Mouse (Mus musculus) spleen, postnatal 36 days (tissue): Measurements from ENCODE around the gene Rad9b.

Source experiments
- DNase-seq, 2 experiments: peaks; one replicate each; pipeline ENCODE4 v3.0.0; 2022; ENCODE audit warnings: low spot score in 2 of 2, mixed read lengths in 1 of 2

The Rad9b gene

DNA sequence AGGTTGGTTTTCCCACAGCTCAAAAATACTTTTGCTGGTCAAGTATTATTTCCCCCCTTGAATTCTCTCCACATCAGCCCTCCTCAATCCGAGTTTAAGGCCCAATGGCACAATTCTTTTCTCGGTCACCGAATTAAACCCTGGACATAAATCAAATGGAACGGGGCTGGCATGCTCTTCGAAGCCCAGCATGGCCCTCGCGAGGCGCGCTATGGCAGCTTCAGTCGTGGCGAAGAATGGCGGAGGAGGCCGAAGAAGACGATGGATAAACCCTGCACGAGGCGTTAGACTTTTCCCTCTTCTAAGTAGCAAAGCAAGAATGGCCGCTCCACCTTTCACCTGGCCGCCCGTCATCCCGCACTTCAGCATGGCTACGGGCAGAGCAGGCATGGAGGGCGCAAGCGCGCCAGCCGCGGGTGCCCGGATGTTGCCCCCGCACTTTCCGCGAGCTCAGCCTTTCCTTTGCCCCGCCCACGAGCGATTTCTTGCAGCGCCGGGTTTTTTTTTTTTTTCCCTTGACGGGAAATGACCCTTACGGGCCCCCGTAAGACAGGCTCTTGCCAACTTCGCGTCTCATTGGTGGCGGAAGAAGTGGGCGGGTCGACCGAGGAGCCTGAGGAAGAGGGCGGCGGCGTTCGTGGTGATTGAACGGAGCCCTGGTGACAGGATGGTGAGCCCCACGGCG is at the start of gene Rad9b, which contains the start of gene Vps29:
TSS of gene Rad9b (minus strand) at position 427 of the 685 bp plus-strand sequence.
TSS of gene Vps29 (plus strand) at position 563 of the 685 bp plus-strand sequence.
- DNase-seq: peak; percentile 97 to 99

DNA sequence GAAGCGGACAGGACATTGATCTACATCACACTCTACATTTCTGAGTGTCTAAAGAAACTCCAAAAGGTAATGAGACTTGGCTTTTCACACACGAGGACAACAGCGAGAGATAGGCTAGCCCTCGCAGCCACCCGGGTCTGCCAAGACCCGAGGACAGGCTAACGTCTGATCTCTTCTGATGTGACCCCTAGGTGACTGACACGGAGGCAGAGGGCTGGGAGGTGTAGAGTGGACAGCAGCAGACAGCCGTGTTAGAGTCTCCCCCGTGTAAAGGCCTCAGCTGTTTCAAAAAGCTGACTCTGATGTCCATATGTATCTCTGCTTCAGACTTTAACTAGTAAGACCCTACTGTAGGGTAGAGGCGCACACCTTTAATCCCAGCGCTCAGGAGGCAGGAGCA is 49.3 kb upstream of the Rad9b start:
- DNase-seq: no peak

DNA sequence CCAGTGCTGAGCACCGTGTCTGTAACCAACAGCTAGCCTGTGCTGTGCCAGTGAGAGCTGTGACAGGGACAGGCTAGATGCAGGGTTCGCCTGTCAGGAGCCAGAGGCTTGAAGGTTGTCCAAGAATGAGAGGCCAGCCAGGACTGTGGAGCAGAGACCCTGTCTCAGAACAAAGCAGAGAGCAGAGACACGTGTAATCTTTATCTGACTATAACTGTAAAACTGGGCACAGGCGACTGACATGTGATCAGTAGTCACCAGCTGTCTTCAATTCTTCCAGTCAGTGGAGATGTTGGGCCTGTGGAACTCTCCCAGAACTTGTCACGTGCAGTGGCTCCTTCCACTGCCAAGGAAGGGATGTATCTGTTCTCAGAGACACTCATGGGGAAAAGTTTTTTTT is 48.7 kb upstream of the Rad9b start:
- no peak for DNase-seq

DNA sequence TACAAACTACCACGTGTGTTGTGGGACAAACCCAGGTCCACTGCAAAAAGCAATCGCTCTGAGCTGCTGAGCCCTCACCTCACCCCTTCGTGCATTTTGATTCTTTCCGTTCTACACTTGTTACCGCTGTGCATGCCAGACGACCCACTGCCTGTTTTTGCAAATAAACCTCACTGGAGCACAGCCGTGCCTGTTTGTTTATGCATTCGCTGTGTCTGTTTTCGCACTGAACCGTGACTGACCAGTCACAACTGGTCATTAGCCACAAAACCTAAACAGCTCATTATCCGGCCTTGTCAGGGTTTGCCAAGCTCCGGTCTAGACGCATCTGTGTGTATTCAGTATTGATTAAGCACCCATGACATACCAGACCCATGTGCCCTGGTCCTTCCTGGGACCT is 48.1 kb upstream of the Rad9b start:
- DNase-seq: no peak

DNA sequence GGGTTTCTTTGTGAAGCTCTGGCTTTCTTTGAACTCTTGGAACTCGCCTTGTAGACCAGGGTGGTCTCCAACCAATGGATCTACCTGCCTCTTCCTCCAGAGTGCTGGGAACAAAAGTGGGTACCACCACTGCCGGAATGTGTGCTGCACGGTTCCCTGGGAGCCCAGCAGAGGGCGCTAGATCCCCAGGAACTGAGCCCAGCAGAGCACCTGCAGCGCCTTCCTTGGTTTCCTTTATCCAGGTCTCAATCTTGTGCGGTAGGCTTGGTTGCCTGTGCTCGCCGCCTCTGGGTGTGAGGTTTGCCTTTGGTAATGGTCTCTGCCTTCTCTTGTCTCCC is 47.2 kb upstream of the Rad9b start:
- peak in 1 of 2 experiments; percentile 27 for DNase-seq

- peak in 1 of 2 experiments; percentile 27 for DNase-seq
Observed at GRCm38 (mm10) chr5:122400628-122401302, 46.7 kb upstream of the Rad9b start.

DNA sequence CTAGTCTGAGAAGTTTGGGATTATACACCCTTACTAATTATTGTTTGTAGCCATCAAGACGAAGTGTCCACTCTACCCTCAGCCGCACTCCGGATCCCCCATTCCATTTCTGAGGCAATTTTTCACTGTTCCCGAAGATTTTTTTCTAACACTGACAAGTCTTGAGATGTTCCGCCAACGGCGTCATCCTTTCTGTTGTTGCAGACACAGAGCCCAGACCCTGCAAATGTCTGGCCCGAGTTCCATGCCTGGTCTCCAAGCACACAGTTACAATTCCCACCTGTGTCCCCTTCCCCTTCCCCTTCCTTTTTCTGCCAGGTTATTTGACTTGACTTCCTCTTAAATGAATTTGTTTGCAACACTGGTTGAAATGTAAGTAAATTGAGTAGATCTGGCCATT is 45.8 kb upstream of the Rad9b start:
- DNase-seq: no peak

DNA sequence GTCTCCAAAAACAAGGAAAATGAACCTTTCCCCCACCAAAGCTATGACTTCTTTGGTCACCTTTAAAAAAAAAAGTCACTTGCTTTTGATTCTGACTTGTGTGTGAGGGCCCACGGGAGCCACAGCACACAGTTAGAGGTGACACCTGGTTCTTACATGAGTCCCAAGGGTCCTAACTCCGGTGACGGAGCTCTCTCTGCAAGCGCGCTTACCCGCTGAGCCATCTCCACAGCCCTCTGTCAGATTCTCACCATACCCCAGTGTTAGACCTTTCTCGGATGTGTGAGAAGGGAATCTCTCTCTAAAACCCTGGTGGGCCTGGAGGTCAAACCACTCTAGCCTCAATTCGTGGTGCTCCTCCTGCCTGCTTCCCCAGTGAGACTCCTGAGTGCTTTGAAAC is 43.5 kb upstream of the Rad9b start:
- DNase-seq: peak; percentile 43 to 52

DNA sequence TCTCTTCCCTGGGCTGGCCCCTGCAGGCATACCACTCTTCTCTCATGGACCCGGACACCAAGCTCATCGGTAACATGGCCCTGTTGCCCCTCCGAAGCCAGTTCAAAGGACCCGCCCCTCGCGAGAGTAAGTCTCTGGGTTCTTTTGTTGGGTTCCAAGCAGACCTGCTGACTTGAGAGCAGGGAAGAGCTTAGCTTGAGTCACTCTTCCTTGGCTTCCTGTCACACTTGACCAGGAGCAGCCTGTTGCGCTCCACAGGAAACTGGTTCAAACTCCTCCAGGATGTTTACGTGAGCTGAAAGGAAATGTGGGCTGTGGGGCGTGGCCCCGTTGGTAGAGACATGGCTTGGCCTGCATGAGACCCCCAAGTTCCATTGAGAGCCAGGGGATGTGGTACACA is 42.8 kb upstream of the Rad9b start:
- DNase-seq: peak; percentile 42 to 47

DNA sequence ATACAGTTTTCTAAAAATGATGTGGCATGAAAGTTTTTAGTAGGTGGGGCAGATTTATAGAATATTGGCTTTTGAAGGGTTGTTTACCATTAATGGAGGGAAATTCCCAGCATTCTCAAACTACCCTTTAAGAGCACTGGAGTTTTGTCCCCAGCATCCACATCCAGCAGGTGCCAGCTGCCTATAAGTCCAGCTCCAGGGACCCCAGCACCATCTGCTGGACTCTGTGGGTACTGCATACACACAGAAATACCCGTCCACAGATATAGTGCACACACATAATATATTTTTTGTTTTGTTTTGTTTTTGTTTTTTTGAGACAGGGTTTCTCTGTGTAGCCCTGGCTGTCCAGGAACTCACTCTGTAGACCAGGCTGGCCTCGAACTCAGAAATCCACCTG is 39.9 kb upstream of the Rad9b start:
- DNase-seq: peak; percentile 64 to 67

GRCm38 (mm10) chr5:122392227-122393004 is 38.4 kb upstream of the Rad9b start:
- DNase-seq: peak; percentile 35 to 50

GRCm38 (mm10) chr5:122391786-122392180 is 37.8 kb upstream of the Rad9b start, which contains the start of gene Arpc3:
Gene Arpc3, plus strand, starts transcription at chr5:122391878.
- DNase-seq: peak; percentile 86 to 90

- no peak for DNase-seq
Observed at GRCm38 (mm10) chr5:122391178-122391785, 37.2 kb upstream of the Rad9b start.

DNA sequence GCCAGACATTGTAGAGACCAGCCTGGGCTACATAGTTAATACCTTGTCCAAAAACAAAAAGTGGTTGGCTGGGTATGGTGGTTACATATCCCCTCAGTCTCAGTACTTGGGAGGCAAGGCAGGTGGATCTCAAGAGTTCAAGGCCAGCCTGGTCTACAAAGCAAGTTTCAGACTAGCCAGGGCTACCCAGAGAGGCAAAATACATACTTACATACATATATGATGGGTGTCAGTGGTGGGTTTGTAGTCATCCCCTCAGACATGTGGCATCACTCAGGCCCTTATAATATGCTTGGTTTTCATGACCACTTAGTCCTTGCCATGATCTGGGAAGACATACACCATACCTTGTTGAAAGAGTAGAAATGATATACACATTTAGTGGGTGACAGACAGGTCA is 36.6 kb upstream of the Rad9b start:
- no peak for DNase-seq

GRCm38 (mm10) chr5:122390006-122390405 is 36.0 kb upstream of the Rad9b start:
- DNase-seq: no peak

DNA sequence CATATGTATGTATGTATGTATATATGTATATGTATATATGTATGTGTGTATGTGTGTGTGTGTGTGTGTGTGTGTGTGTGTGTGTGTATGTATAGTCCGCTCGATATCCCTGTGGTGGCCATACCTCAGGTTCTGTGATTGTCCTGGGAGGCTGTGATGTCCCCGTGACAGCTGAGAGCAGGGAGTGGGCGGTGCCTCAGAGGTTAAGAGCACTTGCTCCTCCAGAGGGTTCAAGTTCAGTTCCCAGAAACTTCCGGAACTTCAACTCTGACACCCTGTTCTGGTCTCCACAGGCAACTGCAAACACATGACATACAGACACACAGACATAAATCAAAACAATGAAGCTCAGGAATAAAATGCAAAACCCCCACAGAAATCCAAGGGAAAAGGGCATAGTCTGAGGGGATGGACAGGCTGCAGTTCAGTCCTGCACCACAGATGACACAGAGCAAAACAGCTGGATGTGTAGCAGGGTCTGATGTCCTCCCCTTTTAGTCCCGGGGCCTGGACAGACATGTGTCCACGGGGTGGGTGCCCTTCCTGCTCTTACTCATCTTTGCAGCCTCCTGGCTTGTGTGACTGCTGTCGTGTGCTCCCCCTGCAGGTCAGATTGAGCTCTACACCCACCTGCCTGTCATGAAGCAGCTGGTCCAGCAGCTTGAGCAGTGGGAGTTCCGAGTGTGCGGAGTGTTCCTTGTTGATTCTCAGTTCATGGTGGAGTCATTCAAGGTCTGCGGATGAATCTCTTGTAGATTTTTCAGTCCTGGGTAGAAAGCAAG is 25.5 kb upstream of the Rad9b start:
- DNase-seq: peak; percentile 58 to 66

- no peak for DNase-seq
Observed at GRCm38 (mm10) chr5:122378171-122378570, 24.1 kb upstream of the Rad9b start.

DNA sequence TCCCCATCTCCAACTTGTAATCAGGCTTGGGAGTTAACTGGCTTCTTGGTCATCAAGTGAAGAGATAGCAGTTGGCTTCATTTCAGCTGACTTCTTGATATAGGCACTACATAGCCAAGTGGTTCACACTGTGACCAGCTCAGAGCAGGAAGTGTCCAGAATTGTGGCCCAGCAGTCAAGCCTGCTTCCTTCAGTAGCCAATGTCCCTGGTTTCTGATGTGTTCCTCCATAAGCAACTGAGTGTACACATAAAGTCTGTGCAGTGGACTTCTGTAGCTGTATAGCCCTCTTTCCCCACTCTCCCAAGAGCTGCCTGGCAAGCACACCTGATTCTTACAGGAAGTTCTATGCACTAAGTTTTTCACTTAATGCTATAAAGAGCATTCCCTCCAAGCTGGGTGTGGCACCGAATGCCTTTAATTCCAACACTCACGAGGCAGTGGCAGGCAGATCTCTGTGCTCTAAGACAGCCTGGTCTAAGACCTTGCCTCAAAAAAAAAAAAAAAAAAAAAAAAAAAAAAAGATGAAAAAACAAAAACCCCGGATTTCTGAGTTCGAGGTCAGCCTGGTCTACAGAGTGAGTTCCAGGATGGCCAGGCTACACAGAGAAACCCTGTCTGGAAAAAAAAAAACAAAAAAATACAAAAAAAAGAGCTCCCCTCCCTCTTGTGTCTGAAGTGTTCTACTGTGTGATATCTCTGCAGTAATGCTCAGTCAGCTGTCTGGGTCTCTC is 23.2 kb upstream of the Rad9b start:
- no peak for DNase-seq

DNA sequence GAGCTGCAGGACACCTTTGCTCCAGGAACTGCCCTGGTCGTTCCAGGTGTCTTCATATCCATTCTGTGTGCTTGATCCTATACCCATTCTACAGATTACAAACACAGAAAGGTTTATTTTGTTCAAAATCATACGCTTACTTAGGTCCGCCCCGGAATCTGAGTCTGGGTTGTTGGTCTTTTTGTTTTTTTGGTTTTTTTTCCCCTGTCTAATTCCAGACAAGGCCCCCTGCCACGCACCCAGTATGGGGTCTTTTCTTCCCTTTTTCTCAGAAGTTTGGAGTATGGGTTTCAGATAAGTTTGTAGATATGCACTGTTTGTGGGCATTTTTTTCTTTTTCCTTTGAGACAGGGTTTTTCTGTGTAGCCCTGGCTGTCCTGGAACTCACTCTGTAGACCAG is 18.8 kb upstream of the Rad9b start:
- DNase-seq: no peak

DNA sequence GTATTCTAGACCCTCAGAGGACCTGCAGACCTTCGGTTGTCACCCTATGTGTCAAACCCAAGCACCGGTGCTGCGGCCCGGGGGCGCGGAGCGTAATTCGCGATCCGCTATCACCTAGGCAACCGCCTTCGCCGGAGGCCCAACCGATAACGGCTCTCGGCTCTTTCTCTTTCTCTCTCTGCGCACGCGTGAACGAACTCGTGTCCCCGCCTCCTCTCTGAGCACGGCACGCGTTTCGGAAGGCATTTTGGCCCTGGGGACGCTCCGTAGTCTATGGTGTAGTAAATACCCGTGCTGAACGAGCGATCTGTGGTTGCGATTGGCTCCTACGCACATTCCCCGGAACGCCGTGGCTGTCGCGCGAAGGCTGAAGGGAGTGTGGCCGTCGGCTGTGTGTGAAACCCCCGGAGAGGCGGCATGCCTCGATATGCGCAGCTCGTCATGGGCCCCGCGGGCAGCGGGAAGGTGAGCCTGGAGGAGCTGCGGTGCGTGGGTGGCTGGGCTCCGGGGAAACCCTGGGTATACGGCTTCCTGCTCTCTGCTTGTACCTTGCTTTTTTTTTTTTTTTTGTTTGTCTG is 18.2 kb upstream of the Rad9b start, which contains the start of gene Fam216a:
TSS of gene Fam216a (minus strand) at position 173 of the 578 bp plus-strand sequence.
- peak; percentile 99 for DNase-seq
